Mouse (Mus musculus): ENCODE data around the gene Fmnl1. TPM values are rescaled to one million over a fixed set of nuclear protein-coding genes. Genes with fewer than 3 reads are reported as not detected.
A peak's percentile ranks its signal among the peaks of the same experiment; 100 is the strongest.

Fmnl1 gene
- polyA plus RNA-seq, 1 experiment from 2014 or later, result 5.9 TPM

DNA sequence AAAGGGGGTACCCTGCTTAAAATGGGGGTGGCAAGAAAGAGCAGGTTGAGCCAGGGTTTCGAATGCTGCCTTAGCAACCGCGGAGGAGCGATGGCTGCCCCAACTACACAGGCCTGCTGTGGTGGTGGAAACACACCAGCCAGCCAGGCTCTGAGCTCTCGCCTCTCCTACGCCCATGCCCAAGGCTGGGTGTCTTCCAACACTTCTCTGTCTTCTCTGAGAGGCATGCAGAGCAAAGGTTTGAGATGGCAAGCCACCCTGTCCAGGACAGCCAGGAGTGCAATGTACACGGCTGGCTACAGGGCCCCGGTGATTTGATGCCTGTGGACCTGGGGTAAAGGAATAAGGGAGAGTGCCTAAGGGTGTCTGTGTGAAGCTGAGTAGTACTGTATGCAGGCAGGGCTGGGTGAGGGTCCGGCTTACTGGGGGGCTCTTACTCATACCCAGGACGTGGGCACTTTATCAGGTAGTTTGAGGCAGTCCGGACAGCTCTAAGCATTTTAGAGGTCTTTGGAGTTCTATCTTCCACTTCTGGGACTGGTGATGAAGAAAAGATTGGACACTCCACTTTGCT is 3.0 kb downstream of the Fmnl1 start:
- 72% methylated on average over 11 of the region's 11 CpGs for WGBS (ENCODE audit: insufficient replicate concordance)
- 0 out of 2 replicates have a peak overlapping the region, but pooled peaks have one; percentile 34 for H3K9ac ChIP-seq (replicated peaks)
- H3K36me3 ChIP-seq (replicated peaks; ENCODE audit: insufficient read depth, low read length), result no peaks in the 10 kb centered on the region
- H3K9me3 ChIP-seq (ENCODE audit: low read length), result no peaks in the 10 kb centered on the region
- H3K4me3 ChIP-seq (ENCODE audit: low read depth, low read length), result peak overlapping the region; percentile 63
- H3K27me3 ChIP-seq (ENCODE audit: insufficient read depth, low read length), result peaks cover 28% of the 10 kb centered on the region
- DNase-seq (no peak), ATAC-seq (no peak)
- TF ChIP-seq CTCF (IDR thresholded peaks at IDR 0.05; ENCODE audit: low read depth) (no peak), EP300 (IDR thresholded peaks at IDR 0.05; ENCODE audit: low read depth) (no peak)
- peak overlapping the region; percentile 84 for H3K27ac ChIP-seq (ENCODE audit: low read depth)
- H3K4me1 ChIP-seq (ENCODE audit: insufficient read depth), result peaks cover 21% of the 10 kb centered on the region
- H3K4me2 ChIP-seq (ENCODE audit: low read depth, low read length), result peak overlapping the region; percentile 74

DNA sequence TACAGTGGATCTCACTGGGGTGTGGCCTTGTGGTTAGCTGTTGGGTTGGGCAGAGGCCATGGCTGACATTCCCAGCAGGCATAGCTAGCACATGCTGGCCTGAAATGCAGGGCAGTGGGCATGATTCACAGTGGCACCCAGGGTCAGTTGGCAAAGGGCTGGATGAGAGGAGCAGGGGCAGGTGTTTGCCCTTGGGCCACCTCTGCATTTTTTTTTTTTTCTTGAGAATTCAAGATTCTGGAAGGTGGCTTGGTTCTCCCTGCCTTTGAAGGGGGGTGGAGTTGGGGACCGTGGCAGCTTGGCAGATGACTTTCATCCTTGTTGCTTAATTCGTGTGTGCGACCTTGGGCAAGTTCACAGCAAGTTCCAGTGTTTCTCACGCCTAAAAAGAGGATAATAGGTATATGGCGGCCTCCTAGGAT is 3.5 kb downstream of the Fmnl1 start:
- Histone ChIP-seq H3K4me2 (ENCODE audit: low read depth, low read length) (peak overlapping the region; percentile 74), H3K27me3 (ENCODE audit: insufficient read depth, low read length) (peaks cover 24% of the 10 kb centered on the region), H3K9me3 (ENCODE audit: low read length) (no peaks in the 10 kb centered on the region), H3K4me1 (ENCODE audit: insufficient read depth) (peaks cover 21% of the 10 kb centered on the region), H3K36me3 (replicated peaks; ENCODE audit: insufficient read depth, low read length) (no peaks in the 10 kb centered on the region), H3K9ac (replicated peaks) (0 out of 2 replicates have a peak overlapping the region, but pooled peaks have one; percentile 34), H3K27ac (ENCODE audit: low read depth) (peak overlapping the region; percentile 84), H3K4me3 (ENCODE audit: low read depth, low read length) (peak overlapping the region; percentile 63; the same call in 1 of the 2 replicates)
- no peak for DNase-seq
- no peak for ATAC-seq
- 26% methylated on average over 5 of the region's 5 CpGs for WGBS (ENCODE audit: insufficient replicate concordance)
- no peak for TF ChIP-seq CTCF (IDR thresholded peaks at IDR 0.05; ENCODE audit: low read depth)
- no peak for TF ChIP-seq EP300 (IDR thresholded peaks at IDR 0.05; ENCODE audit: low read depth)

DNA sequence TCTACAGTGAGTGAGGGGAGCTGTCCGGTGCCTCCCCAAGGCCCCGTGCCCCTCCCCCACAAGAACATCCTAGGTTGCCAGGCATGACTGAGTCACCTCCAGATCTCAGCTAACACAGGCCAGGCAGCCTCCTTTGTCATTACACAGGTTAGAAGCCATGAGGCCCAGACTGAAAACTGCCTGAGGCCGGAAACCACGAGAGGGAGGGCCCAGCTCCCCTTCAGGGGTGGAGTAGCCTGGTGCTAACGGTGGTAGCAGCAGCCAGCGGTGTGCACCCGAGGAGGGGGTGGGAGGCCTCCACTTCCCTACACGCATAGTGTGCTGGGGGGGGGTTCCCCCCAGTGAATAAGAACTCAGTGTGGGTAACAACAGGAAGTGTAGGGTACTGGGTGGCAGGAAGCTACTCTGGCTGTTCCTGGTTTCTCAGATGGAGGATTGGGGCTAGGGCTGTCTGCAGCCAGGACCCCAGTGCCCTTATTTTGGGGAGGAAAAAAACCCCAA is 4.0 kb downstream of the Fmnl1 start:
- WGBS (ENCODE audit: insufficient replicate concordance), result 19% methylated on average over 8 of the region's 8 CpGs
- Histone ChIP-seq H3K27ac (ENCODE audit: low read depth) (peak overlapping the region; percentile 84), H3K4me1 (ENCODE audit: insufficient read depth) (peaks cover 21% of the 10 kb centered on the region), H3K36me3 (replicated peaks; ENCODE audit: insufficient read depth, low read length) (no peaks in the 10 kb centered on the region; the same call in 1 of the 2 replicates), H3K4me3 (ENCODE audit: low read depth, low read length) (peak overlapping the region; percentile 63; the same call in 1 of the 2 replicates), H3K27me3 (ENCODE audit: insufficient read depth, low read length) (peaks cover 19% of the 10 kb centered on the region), H3K9me3 (ENCODE audit: low read length) (no peaks in the 10 kb centered on the region), H3K4me2 (ENCODE audit: low read depth, low read length) (peak overlapping the region; percentile 74), H3K9ac (replicated peaks) (0 out of 2 replicates have a peak overlapping the region, but pooled peaks have one; percentile 8)
- ATAC-seq (peak; percentile 65), DNase-seq (peak; percentile 78)
- TF ChIP-seq EP300 (IDR thresholded peaks at IDR 0.05; ENCODE audit: low read depth) (peak; percentile 24; the same call in 1 of the 2 replicates), CTCF (IDR thresholded peaks at IDR 0.05; ENCODE audit: low read depth) (no peak)

DNA sequence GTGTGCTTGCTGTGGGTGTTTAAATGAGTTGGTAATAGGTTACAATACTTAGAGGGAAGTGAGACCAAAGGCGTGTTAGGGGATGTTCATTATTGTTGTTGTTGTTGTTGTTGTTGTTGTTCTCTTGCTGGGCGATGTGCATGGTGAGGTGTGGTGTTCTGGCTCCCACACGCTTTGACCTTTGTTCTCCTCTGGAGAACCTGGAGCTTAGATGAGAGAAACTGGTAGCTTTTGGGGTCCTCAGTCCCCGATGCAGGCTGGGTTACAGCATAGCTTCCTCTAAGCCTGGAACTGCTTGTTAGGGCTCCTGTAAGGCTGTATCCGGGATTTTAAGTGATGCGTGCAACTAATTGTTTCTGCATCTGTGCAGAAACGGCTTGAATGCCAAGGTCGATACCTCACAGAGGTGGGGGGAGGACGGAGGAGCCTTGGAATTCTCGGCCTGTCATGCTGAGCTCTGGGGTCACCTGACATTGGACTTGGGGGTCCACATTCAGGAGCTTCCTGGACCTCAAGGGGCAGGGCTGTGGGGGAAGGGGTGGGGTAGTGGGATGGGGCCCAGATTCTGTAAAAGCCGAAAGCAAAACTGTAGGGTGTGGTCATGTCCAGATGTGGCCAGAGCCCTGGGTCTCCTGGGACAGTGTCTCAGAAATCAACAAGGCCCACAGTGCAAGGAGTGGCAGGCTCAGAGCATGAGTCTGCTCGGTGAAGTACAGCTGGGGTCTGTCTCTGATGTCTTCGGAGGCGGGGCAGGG is 5.0 kb downstream of the Fmnl1 start:
- H3K27ac ChIP-seq (ENCODE audit: low read depth), result peak overlapping the region; percentile 84
- peak overlapping the region; percentile 2 for H3K4me3 ChIP-seq (ENCODE audit: low read depth, low read length)
- no peak overlapping the region for H3K9ac ChIP-seq (replicated peaks)
- no peak for ATAC-seq
- peaks cover 21% of the 10 kb centered on the region for H3K4me1 ChIP-seq (ENCODE audit: insufficient read depth)
- no peaks in the 10 kb centered on the region for H3K9me3 ChIP-seq (ENCODE audit: low read length)
- 43% methylated on average over 14 of the region's 14 CpGs for WGBS (ENCODE audit: insufficient replicate concordance)
- H3K4me2 ChIP-seq (ENCODE audit: low read depth, low read length), result peak overlapping the region; percentile 49
- peaks cover 10% of the 10 kb centered on the region for H3K27me3 ChIP-seq (ENCODE audit: insufficient read depth, low read length)
- H3K36me3 ChIP-seq (replicated peaks; ENCODE audit: insufficient read depth, low read length), result no peaks in the 10 kb centered on the region; the same call in 1 of the 2 replicates
- TF ChIP-seq CTCF (IDR thresholded peaks at IDR 0.05; ENCODE audit: low read depth) (no peak), EP300 (IDR thresholded peaks at IDR 0.05; ENCODE audit: low read depth) (no peak)
- DNase-seq, result no peak

DNA sequence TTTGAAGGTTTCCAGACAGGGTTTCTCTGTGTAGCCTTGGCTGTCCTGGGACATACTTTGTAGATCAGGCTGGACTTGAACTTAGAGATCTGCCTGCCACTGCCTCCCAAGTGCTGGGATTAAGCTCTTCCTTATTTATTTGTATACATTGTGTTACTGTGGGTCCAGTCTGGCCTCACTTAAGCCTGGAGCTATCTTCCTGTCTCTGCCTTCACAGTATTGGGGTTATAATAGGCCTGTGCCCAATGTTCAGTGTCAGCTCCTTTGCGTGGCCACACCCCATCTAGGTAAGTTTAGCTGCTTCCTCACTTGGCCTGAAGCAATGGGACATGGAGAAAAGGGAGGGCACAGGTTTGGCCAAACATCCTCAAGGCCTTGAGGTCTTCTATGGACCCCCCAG is 5.6 kb downstream of the Fmnl1 start:
- WGBS (ENCODE audit: insufficient replicate concordance), result 88% methylated on average over 1 of the region's 1 CpGs
- Histone ChIP-seq H3K9me3 (ENCODE audit: low read length) (no peaks in the 10 kb centered on the region), H3K9ac (replicated peaks) (no peak overlapping the region), H3K27me3 (ENCODE audit: insufficient read depth, low read length) (peaks cover 4% of the 10 kb centered on the region; the same call in 1 of the 2 replicates), H3K27ac (ENCODE audit: low read depth) (peak overlapping the region; percentile 84), H3K4me3 (ENCODE audit: low read depth, low read length) (no peak overlapping the region), H3K4me2 (ENCODE audit: low read depth, low read length) (peak overlapping the region; percentile 49; the same call in 1 of the 2 replicates), H3K36me3 (replicated peaks; ENCODE audit: insufficient read depth, low read length) (no peaks in the 10 kb centered on the region; the same call in 1 of the 2 replicates), H3K4me1 (ENCODE audit: insufficient read depth) (peaks cover 17% of the 10 kb centered on the region)
- TF ChIP-seq CTCF (IDR thresholded peaks at IDR 0.05; ENCODE audit: low read depth), result no peak
- TF ChIP-seq EP300 (IDR thresholded peaks at IDR 0.05; ENCODE audit: low read depth), result no peak
- DNase-seq, result no peak
- ATAC-seq, result no peak

DNA sequence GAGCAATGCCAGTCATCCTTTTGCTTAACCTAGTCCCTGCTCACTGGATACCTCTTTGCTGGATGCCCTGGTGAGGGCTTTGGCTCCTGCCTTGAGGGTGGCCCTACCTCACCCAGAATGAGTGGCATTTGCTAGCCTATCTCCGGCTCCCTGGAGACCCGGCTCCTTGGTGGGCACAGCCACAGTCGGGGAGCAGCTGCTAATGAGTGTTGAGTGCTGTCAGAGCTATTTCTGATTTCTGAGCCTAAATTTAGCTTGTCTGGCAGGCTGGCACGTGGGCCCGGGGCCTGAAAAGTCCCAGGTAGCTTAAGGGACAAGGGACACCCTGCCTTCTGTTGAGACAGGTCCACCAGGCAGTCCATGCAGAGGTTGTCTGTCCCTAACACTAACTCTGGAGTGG is 6.3 kb downstream of the Fmnl1 start:
- H3K4me2 ChIP-seq (ENCODE audit: low read depth, low read length), result peak overlapping the region; percentile 49
- DNase-seq (no peak), ATAC-seq (no peak)
- H3K27ac ChIP-seq (ENCODE audit: low read depth), result peak overlapping the region; percentile 48; the same call in 1 of the 2 replicates
- no peaks in the 10 kb centered on the region for H3K9me3 ChIP-seq (ENCODE audit: low read length)
- H3K27me3 ChIP-seq (ENCODE audit: insufficient read depth, low read length), result no peaks in the 10 kb centered on the region
- WGBS (ENCODE audit: insufficient replicate concordance), result 57% methylated on average over 5 of the region's 5 CpGs
- peaks cover 17% of the 10 kb centered on the region for H3K4me1 ChIP-seq (ENCODE audit: insufficient read depth)
- TF ChIP-seq EP300 (IDR thresholded peaks at IDR 0.05; ENCODE audit: low read depth), result no peak
- TF ChIP-seq CTCF (IDR thresholded peaks at IDR 0.05; ENCODE audit: low read depth), result no peak
- H3K36me3 ChIP-seq (replicated peaks; ENCODE audit: insufficient read depth, low read length), result no peaks in the 10 kb centered on the region; the same call in 1 of the 2 replicates
- peak overlapping the region; percentile 15; the same call in 1 of the 2 replicates for H3K4me3 ChIP-seq (ENCODE audit: low read depth, low read length)
- H3K9ac ChIP-seq (replicated peaks), result no peak overlapping the region

Data from liver, postnatal 0 days (tissue).